Mouse (Mus musculus) gastrocnemius, postnatal 36 days (tissue): ENCODE data around the gene Sypl. TPM values are rescaled to one million over a fixed set of nuclear protein-coding genes. Genes with fewer than 3 reads are reported as not detected.
A peak's percentile ranks its signal among the peaks of the same experiment; 100 is the strongest.

Experiments used
- DNase-seq, 2 experiments: peaks; one replicate each; pipeline ENCODE4 v3.0.0; 2022
- intact Hi-C: fragments of 180-260 bp; cut with DNase I; formaldehyde crosslinking; loops from one replicate; pipeline ENCODE4 v1.15.1; 2025
- total RNA-seq, 2 experiments: library from RNA; stranded (reverse); gene quantifications; 2 replicates each; pipeline ENCODE4 v1.2.3; 2021

The Sypl gene
- total RNA-seq, 2 experiments from 2014 or later, result 153 to 169 TPM

- peak; percentile 60 to 75 for DNase-seq
- intact Hi-C loops, result loop anchor here (1.0 to 5.0 kb wide), 3 partner anchors 82 to 355 kb away; no protein-coding TSS in a partner anchor
Observed at GRCm38 (mm10) chr12:33027093-33027492, 73.4 kb downstream of the Sypl start.

- DNase-seq, result no peak
- intact Hi-C loops, result loop anchor here (5.0 kb wide), 2 partner anchors 239 to 354 kb away; no protein-coding TSS in a partner anchor
Observed at GRCm38 (mm10) chr12:33028109-33028691, 74.5 kb downstream of the Sypl start.

DNA sequence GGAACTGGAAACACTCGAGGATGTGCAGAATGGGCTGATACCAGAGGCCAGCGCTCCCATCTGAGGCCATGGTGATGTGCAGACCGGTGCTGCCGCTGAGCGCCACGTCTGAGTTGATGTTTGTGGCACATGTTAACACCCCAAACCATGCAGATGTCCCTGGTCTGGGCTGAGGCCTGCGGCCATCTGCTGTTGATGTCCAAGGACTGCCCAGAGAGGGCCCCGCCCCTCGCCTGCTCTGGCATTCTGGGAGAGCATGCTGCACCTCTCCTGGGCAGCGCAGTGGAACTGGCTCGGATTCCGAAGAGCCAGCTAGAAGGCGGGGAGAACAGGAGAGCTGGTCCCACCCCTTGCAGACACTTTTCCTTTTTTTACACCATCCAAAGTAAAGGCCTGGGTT lies 75.0 kb downstream of the Sypl start:
- DNase-seq, result no peak
- intact Hi-C loops, result loop anchor here (5.0 kb wide), 2 partner anchors 239 to 354 kb away; no protein-coding TSS in a partner anchor

Other genes starting within 250 kb of the Sypl start
- 10 to 100 TPM; 73.1 to 74.3 TPM for gene Nampt, start 134.3 kb upstream of the Sypl start, total RNA-seq
- under 1 TPM; 0.52 to 0.84 TPM for gene Cdhr3, start 139.0 kb downstream of the Sypl start, total RNA-seq
- gene Atxn7l1, start 193.8 kb downstream of the Sypl start, total RNA-seq, result 10 to 100 TPM; 15.4 to 16.0 TPM